Mouse (Mus musculus) heart, postnatal 0 days (tissue): ENCODE measurements at regions not wholly inside any gene's neighbourhood (a gene's known extent, or its start where the extent isn't known, plus 50 kb on each side); places are given as distances from the start of the nearest gene placed in this dataset.
A peak's percentile ranks its signal among the peaks of the same experiment; 100 is the strongest.

Experiments used
- ATAC-seq: fragments of 200-750 bp; cut with Nextera tagmentation; 2 replicates; pipeline ENCODE4 v1.8.0; 2017; ENCODE audit warnings: low read depth, moderate number of reproducible peaks, moderate library complexity; ENCODE audit not compliant: insufficient read depth
- DNase-seq: peaks from one replicate; pipeline ENCODE4 v3.0.0-alpha.2; 2016; ENCODE audit warnings: low spot score
- H3K27ac ChIP-seq: fragments of 300-500 bp; sonication (generic); 2 replicates; pipeline ENCODE4 v1.5.1; 2014; ENCODE audit warnings: low read depth, mild to moderate bottlenecking
- H3K27me3 ChIP-seq: fragments of 300-500 bp; sonication (generic); 2 replicates; pipeline ENCODE4 v1.6.1; 2014; ENCODE audit warnings: low read length, mixed read lengths; ENCODE audit not compliant: control insufficient read depth, insufficient read depth
- H3K36me3 ChIP-seq: fragments of 300-500 bp; sonication (generic); replicated peaks from 2 replicates; pipeline ENCODE4 v1.6.1; 2014; ENCODE audit warnings: low read length, mixed read lengths; ENCODE audit not compliant: control insufficient read depth, insufficient read depth
- H3K4me1 ChIP-seq: fragments of 300-500 bp; sonication (generic); 2 replicates; pipeline ENCODE4 v1.6.1; 2014; ENCODE audit warnings: antibody characterized with exemption; ENCODE audit not compliant: control insufficient read depth, insufficient read depth
- H3K4me2 ChIP-seq: fragments of 300-500 bp; sonication (generic); 2 replicates; pipeline ENCODE4 v1.6.1; 2014; ENCODE audit warnings: low read depth, mild to moderate bottlenecking, low read length, moderate library complexity
- H3K4me3 ChIP-seq: fragments of 300-500 bp; sonication (generic); 2 replicates; pipeline ENCODE4 v1.5.1; 2014; ENCODE audit warnings: low read depth, low read length
- H3K9ac ChIP-seq: fragments of 300-500 bp; sonication (generic); replicated peaks from 2 replicates; pipeline ENCODE4 v1.6.1; 2014; ENCODE audit warnings: low read depth, low read length, mixed read lengths
- H3K9me3 ChIP-seq: fragments of 300-500 bp; sonication (generic); replicated peaks from 2 replicates; pipeline ENCODE4 v1.6.1; 2016; ENCODE audit warnings: low read length; ENCODE audit not compliant: control insufficient read depth
- CTCF ChIP-seq: IDR thresholded peaks from 2 replicates; pipeline ENCODE4 v1.5.1; 2016; ENCODE audit warnings: antibody characterized with exemption, control low read depth, low read depth
- EP300 ChIP-seq: IDR thresholded peaks from 2 replicates; pipeline ENCODE4 v1.6.1; 2016; ENCODE audit warnings: antibody characterized with exemption, low read depth
- WGBS: fragments of 180-500 bp; shearing (Covaris S2); extraction: QIAGEN DNeasy Blood & Tissue Kit; methylation state at CpG from one replicate; pipeline ENCODE4 v1.1.7; 2014; 5-methylcytosine and 5-hydroxymethylcytosine counted together

DNA sequence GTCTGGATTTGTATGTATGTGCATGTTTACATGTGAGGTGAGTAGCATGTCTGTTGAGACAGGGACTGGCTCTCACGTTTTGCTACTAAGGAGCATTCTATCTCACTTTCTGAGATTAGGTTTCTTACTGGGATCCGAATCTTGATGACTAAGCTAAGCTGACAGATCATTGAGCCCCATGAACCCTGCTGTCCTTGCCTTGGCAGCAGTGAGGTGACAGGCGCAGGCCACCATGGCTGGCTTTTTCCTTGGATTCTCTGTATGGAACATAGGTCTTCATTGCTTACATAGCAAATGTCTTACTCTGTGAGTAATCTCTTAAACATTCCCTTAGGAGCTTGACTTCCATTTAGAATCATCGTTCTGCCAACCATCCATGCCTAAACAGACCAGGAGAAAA, 140.3 kb upstream of the Nox3 start:
- H3K9me3 ChIP-seq: no peaks in the 10 kb centered on the region
- WGBS: 60% methylated on average over 4 of the region's 4 CpGs
- ATAC-seq (no peak), DNase-seq (no peak)
- H3K9ac ChIP-seq: no peak overlapping the region
- H3K4me1 ChIP-seq: no peaks in the 10 kb centered on the region
- H3K27ac ChIP-seq: no peak overlapping the region
- TF ChIP-seq EP300 (no peak), CTCF (no peak)
- H3K4me3 ChIP-seq: no peak overlapping the region
- H3K27me3 ChIP-seq: no peaks in the 10 kb centered on the region
- no peaks in the 10 kb centered on the region for H3K36me3 ChIP-seq
- H3K4me2 ChIP-seq: no peak overlapping the region

DNA sequence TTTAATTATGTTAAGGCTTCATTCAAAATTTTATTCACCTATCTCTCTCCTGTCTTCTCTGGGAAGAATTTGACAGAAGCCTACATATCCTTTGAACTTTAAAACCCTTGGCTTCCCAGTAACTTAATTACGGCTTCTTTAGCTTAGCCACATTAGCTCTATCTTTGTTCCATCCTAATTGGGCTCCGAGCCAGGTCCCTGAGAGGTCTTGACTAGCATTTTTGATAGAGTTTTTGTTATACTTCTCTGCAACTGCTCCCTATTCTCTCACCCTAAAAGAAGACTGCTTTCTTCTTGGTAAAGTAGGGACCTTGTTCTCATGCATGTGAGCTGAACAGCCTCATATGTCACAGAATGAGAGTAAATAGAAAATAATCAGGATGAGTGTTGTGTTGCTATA, 115.1 kb upstream of the Nox3 start:
- WGBS: 52% methylated on average over 2 of the region's 2 CpGs
- Histone ChIP-seq H3K9me3 (no peaks in the 10 kb centered on the region), H3K27ac (no peak overlapping the region), H3K4me2 (no peak overlapping the region), H3K27me3 (no peaks in the 10 kb centered on the region), H3K36me3 (no peaks in the 10 kb centered on the region), H3K4me1 (no peaks in the 10 kb centered on the region), H3K9ac (no peak overlapping the region), H3K4me3 (no peak overlapping the region)
- no peak for ATAC-seq
- TF ChIP-seq CTCF (no peak), EP300 (no peak)
- no peak for DNase-seq

DNA sequence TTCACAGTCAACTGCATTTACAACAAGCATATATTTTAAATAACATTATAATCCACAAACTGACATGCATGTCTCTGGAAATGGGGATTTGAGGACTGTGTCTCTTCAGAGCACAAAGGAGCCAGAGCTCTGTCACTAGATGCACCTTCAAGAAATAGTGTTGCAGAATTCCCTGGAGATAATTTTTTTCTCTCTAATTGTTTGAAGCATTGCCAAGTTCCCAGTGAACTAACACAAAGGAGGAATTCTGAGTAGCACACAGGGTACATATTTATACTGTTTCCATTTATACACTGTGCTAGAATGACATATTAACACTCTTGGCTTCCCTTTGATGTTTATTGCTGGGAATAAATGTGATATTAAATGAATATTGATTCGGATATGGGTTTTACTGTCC, 107.4 kb upstream of the Nox3 start:
- TF ChIP-seq CTCF: no peak
- TF ChIP-seq EP300: no peak
- H3K4me3 ChIP-seq: no peak overlapping the region
- H3K27me3 ChIP-seq: no peaks in the 10 kb centered on the region
- H3K4me2 ChIP-seq: no peak overlapping the region
- H3K36me3 ChIP-seq: no peaks in the 10 kb centered on the region
- 65% methylated on average over 1 of the region's 1 CpGs for WGBS
- ATAC-seq (no peak), DNase-seq (no peak)
- no peak overlapping the region for H3K27ac ChIP-seq
- no peaks in the 10 kb centered on the region for H3K9me3 ChIP-seq
- H3K4me1 ChIP-seq: no peaks in the 10 kb centered on the region
- no peak overlapping the region for H3K9ac ChIP-seq

DNA sequence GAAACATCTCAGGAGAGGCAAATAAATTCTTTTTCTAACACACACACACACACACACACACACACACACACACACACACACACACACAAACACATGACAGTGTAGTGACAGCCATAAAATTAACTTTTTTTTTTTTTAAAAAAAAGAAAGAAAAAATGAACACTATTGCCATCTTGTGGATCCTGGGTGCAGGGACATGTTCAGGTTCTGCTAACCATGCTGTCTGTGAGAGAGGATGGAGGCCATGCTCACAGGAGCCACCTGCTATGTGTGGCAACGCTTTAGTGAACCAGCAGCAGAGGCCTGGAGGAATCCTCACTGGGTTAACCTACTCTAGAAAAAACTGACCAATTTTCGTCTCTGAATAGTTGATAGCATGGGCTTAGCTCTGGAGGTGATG, 96.5 kb upstream of the Nox3 start:
- DNase-seq: peak; percentile 20

DNA sequence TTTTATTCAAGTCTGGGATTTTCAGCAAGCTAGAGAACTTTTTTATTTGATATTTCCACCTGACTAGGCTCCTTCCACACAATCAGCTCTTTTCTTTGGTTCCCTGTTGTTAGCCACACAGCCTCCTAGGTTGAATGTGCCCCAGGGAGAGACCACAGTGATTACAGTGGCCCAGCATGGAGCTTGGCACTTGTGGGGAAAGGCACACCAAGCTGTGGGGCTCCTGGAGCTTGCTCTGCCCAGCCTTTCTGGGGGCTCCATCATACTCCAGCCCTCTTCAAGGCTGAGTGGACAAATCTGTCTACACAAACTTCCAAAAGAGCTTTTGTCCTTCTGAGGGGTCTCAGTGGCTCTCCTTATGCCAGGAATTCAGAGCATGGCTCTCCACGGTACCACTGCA, 86.1 kb upstream of the Nox3 start:
- Histone ChIP-seq H3K9ac (no peak overlapping the region), H3K9me3 (no peaks in the 10 kb centered on the region), H3K27me3 (no peaks in the 10 kb centered on the region), H3K4me2 (no peak overlapping the region), H3K36me3 (no peaks in the 10 kb centered on the region), H3K4me3 (no peak overlapping the region), H3K4me1 (no peaks in the 10 kb centered on the region), H3K27ac (no peak overlapping the region)
- TF ChIP-seq EP300 (no peak), CTCF (no peak)
- DNase-seq (no peak), ATAC-seq (no peak)
- WGBS: 68% methylated on average over 1 of the region's 1 CpGs

More for the DNA sequence above, 96.5 kb upstream of the Nox3 start:
- TF ChIP-seq CTCF: peak; percentile 41
- no peak for TF ChIP-seq EP300
- H3K9ac ChIP-seq: no peak overlapping the region
- WGBS: 11% methylated on average over 2 of the region's 2 CpGs
- H3K4me3 ChIP-seq: no peak overlapping the region
- no peaks in the 10 kb centered on the region for H3K36me3 ChIP-seq
- H3K4me2 ChIP-seq: no peak overlapping the region
- no peak for ATAC-seq
- H3K9me3 ChIP-seq: no peaks in the 10 kb centered on the region
- no peaks in the 10 kb centered on the region for H3K4me1 ChIP-seq
- no peaks in the 10 kb centered on the region for H3K27me3 ChIP-seq
- no peak overlapping the region for H3K27ac ChIP-seq

DNA sequence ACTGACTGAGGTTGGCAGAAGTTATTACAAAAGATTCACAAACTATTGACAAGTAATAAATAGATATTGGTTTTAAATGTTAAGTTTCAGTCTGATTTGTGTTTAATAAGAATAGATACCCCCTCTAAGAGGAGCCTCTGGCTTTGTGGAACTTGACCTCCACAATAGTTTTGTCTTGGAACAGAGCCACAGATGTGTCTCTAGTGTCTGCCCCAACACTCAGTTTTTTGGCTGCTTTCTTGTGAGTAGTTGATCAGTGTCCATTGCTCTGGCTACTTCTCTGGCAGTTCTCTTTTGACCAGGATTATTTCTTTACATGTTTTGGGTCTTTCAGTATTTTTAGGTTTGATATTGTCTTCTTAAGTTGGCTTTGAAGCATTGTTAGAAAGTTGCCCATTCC, 81.6 kb upstream of the Nox3 start:
- H3K9ac ChIP-seq: no peak overlapping the region
- no peak overlapping the region for H3K4me3 ChIP-seq
- no peak overlapping the region for H3K4me2 ChIP-seq
- H3K27me3 ChIP-seq: no peaks in the 10 kb centered on the region
- no peaks in the 10 kb centered on the region for H3K4me1 ChIP-seq
- ATAC-seq (no peak), DNase-seq (no peak)
- H3K27ac ChIP-seq: no peak overlapping the region
- TF ChIP-seq CTCF (no peak), EP300 (no peak)
- no peaks in the 10 kb centered on the region for H3K9me3 ChIP-seq
- no peaks in the 10 kb centered on the region for H3K36me3 ChIP-seq
